Mouse (Mus musculus): ENCODE data around the gene Nub1.

DNA sequence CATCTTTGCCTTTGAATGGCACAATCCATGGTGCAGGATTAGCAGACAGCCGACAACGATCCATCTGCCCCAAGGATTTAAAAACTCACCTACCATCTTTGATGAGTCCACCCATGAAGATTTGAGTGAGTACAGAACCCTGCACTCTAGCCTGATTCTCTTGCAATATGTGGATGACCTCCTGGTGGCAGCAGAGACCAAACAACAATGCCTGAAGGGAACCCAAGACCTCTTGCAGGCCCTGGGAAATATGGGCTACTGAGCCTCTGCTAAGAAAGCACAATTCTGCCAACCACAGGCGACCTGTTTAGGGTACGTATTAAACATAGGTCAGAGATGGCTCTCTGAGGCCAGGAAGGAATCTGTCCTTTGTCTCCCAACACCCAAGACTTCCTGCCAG, 11.1 kb upstream of the Nub1 start:
- no peak for TF ChIP-seq POLR2A (IDR thresholded peaks at IDR 0.05; ENCODE audit: insufficient read depth, low read length)
- TF ChIP-seq CTCF (IDR thresholded peaks at IDR 0.05; ENCODE audit: low read depth, low read length) = peak; percentile 65
- no peak for TF ChIP-seq EP300 (IDR thresholded peaks at IDR 0.05; ENCODE audit: insufficient read depth, low read depth, low read length)
